Mouse (Mus musculus) thymus, adult 2 months (tissue): ENCODE data around the gene Stk17b.

Experiments used
- CTCF ChIP-seq: fragments of 200-500 bp; IDR thresholded peaks from 2 replicates; pipeline ENCODE4 v1.5.1; 2012; ENCODE audit warnings: mild to moderate bottlenecking, control low read depth, low read length, moderate library complexity, borderline replicate concordance; ENCODE audit not compliant: control insufficient read depth, poor library complexity, insufficient read depth; ENCODE audit errors: extremely low read depth
- POLR2A ChIP-seq: fragments of 200-500 bp; IDR thresholded peaks from 2 replicates; pipeline ENCODE4 v1.6.1; 2012; ENCODE audit warnings: mild to moderate bottlenecking, low read length, control low read depth, moderate library complexity; ENCODE audit not compliant: control insufficient read depth, poor library complexity, insufficient read depth; ENCODE audit errors: extremely low read depth

GRCm38 (mm10) chr1:53797074-53797473, 12.1 kb upstream of the Stk17b start:
- TF ChIP-seq CTCF: no peak
- no peak for TF ChIP-seq POLR2A
